Mouse (Mus musculus) retina, postnatal 1 day (tissue): ENCODE data around the gene Rbmy.
"Not testable (repeated sequence)": the region's sequence is repeated elsewhere in the genome, so short reads cannot be mapped to it uniquely, and the experiment has no call there.

ENCODE experiments used
- DNase-seq: peaks from one replicate; pipeline ENCODE4 v3.0.0-alpha.2; 2012

The Rbmy gene

DNA sequence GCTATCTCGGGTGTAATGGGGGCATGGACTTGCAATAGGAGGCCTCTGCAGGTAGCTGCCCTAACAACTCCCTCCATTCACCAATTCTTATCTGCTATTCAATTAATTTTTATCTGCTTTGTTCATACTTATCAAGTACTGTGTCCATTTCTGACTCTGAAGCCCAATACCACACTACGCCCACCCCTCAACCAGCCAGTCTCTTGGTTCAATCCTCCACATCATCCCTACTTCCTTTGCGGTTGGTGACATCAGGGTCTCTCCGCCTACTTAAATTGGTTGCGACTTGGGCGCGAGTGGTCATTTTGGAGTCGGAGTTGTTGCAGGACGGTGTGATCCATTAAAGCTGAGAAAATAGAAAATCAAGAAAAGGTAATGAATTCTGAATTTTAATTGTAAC lies at the start of gene Rbmy, which contains the start of gene Gm10256:
Gene Rbmy, plus strand, starts transcription at position 301 of the 400 bp plus-strand sequence.
Gene Gm10256, plus strand, starts transcription at position 320 of the 400 bp plus-strand sequence.
- DNase-seq, result not testable (repeated sequence)

DNA sequence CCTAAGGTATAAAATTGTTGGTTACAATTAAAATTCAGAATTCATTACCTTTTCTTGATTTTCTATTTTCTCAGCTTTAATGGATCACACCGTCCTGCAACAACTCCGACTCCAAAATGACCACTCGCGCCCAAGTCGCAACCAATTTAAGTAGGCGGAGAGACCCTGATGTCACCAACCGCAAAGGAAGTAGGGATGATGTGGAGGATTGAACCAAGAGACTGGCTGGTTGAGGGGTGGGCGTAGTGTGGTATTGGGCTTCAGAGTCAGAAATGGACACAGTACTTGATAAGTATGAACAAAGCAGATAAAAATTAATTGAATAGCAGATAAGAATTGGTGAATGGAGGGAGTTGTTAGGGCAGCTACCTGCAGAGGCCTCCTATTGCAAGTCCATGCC lies 34.4 kb upstream of the Rbmy start, which contains the start of gene Gm4064:
Gene Gm4064, minus strand, starts transcription at position 101 of the 400 bp plus-strand sequence.
- not testable (repeated sequence) for DNase-seq
